Mouse (Mus musculus): ENCODE results near the gene Aven.

- no peak for TF ChIP-seq CTCF (IDR thresholded peaks at IDR 0.05; ENCODE audit: low read depth)
- TF ChIP-seq EP300 (IDR thresholded peaks at IDR 0.05; ENCODE audit: low read depth) = no peak
These were observed 40.2 kb downstream of the Aven start for GRCm38 (mm10) chr2:112532812-112533496.

Data from heart, postnatal 0 days (tissue).